Mouse (Mus musculus): ENCODE measurements at regions not wholly inside any gene's neighbourhood (a gene's known extent, or its start where the extent isn't known, plus 50 kb on each side); places are given as distances from the start of the nearest gene placed in this dataset.

- TF ChIP-seq CTCF (IDR thresholded peaks at IDR 0.05; ENCODE audit: control insufficient read depth, insufficient read depth, low read length) (no peak), POLR2A (IDR thresholded peaks at IDR 0.05; ENCODE audit: borderline replicate concordance, control insufficient read depth, low read depth, low read length) (no peak)
Measured at GRCm38 (mm10) chr4:7191912-7192311, 1046.9 kb downstream of the Car8 start.

Data from bone marrow, adult 2 months (tissue).